37 mouse cellular contexts compared by ENCODE assay signal in the genomic region with DNA sequence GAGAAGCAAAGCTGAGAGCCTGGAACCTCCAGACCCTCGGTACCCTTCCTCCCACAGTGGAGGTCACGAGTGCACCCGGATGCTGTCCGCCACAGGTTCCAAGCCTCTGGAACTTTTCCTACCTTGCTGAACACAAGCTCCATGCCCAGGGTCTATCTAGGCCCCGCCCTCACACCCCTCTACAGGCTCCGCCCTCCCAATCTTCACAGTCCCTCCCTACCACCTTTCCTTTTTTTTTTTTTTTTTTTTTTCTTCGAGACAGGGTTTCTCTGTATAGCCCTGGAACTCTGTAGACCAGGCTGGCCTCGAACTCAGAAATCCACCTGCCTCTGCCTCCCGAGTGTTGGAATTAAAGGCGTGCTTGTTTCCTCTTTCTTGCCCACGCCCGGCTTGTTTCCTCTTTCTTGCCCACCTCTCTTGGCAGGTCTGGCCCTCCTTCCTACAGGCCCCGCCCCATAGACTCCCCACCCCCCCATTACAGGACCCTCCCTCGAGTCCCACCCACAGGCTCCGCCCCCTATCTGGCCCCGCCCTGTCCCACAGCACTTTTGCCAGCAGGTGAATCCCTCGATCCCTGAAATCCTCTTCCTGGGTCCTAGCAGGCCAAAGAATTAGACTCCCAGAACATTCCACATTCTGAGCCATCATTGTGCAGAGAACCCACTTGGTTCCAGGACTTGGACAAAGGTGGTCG. TPM values are rescaled to one million over a fixed set of nuclear protein-coding genes. Genes with fewer than 3 reads are reported as not detected.
"Had no signal": no experiment of that assay in that cellular context is flagged by ENCODE, and none has a peak within 500 bp of the region (broad histone marks: within the 10 kb centered on the region; RNA-seq: fewer than 3 reads in every experiment).

A gene (plus strand): TSS at position 680 of the 694 bp plus-strand sequence.

- ATAC-seq: intestine, embryonic 16.5 days; liver, embryonic 12.5 days had no signal

- H3K4me3 ChIP-seq: heart, adult 2 months; heart, embryonic 13.5 days; heart, embryonic 15.5 days; hindbrain, embryonic 13.5 days; hindbrain, embryonic 15.5 days; kidney, embryonic 15.5 days; layer of hippocampus, adult 2 months; limb, embryonic 12.5 days; liver, embryonic 12.5 days had no signal

- H3K27me3 ChIP-seq: hindbrain, embryonic 15.5 days had no signal

- H3K9ac ChIP-seq: heart, embryonic 13.5 days; heart, embryonic 15.5 days; hindbrain, embryonic 13.5 days; hindbrain, embryonic 15.5 days; kidney, embryonic 15.5 days; limb, embryonic 12.5 days; liver, embryonic 12.5 days; liver, embryonic 14.5 days had no signal

- H3K27ac ChIP-seq: heart, adult 2 months; heart, embryonic 13.5 days; heart, embryonic 15.5 days; hindbrain, embryonic 13.5 days; hindbrain, embryonic 15.5 days; hindbrain, postnatal 0 days; kidney, embryonic 15.5 days; kidney, postnatal 0 days; layer of hippocampus, adult 2 months; limb, embryonic 12.5 days; liver, embryonic 12.5 days; liver, embryonic 14.5 days had no signal

- H3K36me3 ChIP-seq: heart, embryonic 13.5 days; heart, embryonic 15.5 days; hindbrain, embryonic 15.5 days; kidney, embryonic 15.5 days; limb, embryonic 12.5 days; liver, embryonic 12.5 days had no signal

- H3K4me2 ChIP-seq: heart, embryonic 11.5 days; heart, embryonic 13.5 days; heart, embryonic 15.5 days; hindbrain, embryonic 13.5 days; hindbrain, embryonic 15.5 days; kidney, embryonic 15.5 days; limb, embryonic 12.5 days; liver, embryonic 12.5 days had no signal

- H3K4me1 ChIP-seq: heart, embryonic 13.5 days; heart, embryonic 15.5 days; hindbrain, embryonic 13.5 days; hindbrain, embryonic 15.5 days; limb, embryonic 12.5 days; liver, embryonic 12.5 days had no signal

- H3K9me3 ChIP-seq: heart, embryonic 13.5 days; heart, embryonic 15.5 days; hindbrain, embryonic 13.5 days; hindbrain, embryonic 15.5 days; kidney, embryonic 15.5 days; limb, embryonic 12.5 days; liver, embryonic 12.5 days had no signal

- DNase-seq: gastrocnemius, postnatal 14 days; gastrocnemius, postnatal 36 days; heart, adult 11 months; heart, adult 2 months; heart, postnatal 14 days; heart, postnatal 36 days; kidney, adult 11 months; kidney, adult 2 months; kidney, adult 9 months; kidney, postnatal 4 days; left cerebral cortex, postnatal 4 days had no signal

RNA-seq across cellular contexts. Expression of the gene that starts here (rescaled TPM):
- total RNA-seq: gastrocnemius, adult 18-20 months; gastrocnemius, adult 8-10 months; gastrocnemius, postnatal 14 days; gastrocnemius, postnatal 36 days; heart, adult 2 months; heart, postnatal 14 days; heart, postnatal 36 days; hematopoietic stem cell, adult 5-6 weeks; hindbrain, postnatal 0 days; layer of hippocampus, adult 2 months; layer of hippocampus, postnatal 10 days; layer of hippocampus, postnatal 25 days; left cerebral cortex, adult 18-20 months; left cerebral cortex, adult 8-10 months; left cerebral cortex, postnatal 10 days; left cerebral cortex, postnatal 25 days; left cerebral cortex, postnatal 4 days; liver, adult 2 months had no signal
- polyA plus RNA-seq: heart, adult 2 months; heart, embryonic 11.5 days; heart, embryonic 13.5 days; heart, embryonic 15.5 days; heart, postnatal 0 days; intestine, embryonic 14.5 days; intestine, embryonic 16.5 days; kidney, adult 2 months; kidney, embryonic 15.5 days; kidney, postnatal 0 days; limb, embryonic 12.5 days; limb, embryonic 14.5 days; liver, adult 2 months; liver, embryonic 12.5 days; liver, embryonic 14.5 days had no signal
